Mouse (Mus musculus) forebrain, embryonic 12.5 days (tissue): ENCODE measurements around the gene Caprin1. TPM values are rescaled to one million over a fixed set of nuclear protein-coding genes. Genes with fewer than 3 reads are reported as not detected.
A peak's percentile ranks its signal among the peaks of the same experiment; 100 is the strongest.

ENCODE experiments used
- ATAC-seq: fragments of 200-750 bp; cut with Nextera tagmentation; 2 replicates; pipeline ENCODE4 v1.8.0; 2017; ENCODE audit warnings: moderate TSS enrichment; ENCODE audit not compliant: low FRiP score
- H3K27ac ChIP-seq: fragments of 300-500 bp; sonication (generic); 2 replicates; pipeline ENCODE4 v1.5.1; 2016; ENCODE audit warnings: mild to moderate bottlenecking
- H3K27me3 ChIP-seq: fragments of 300-500 bp; sonication (generic); 2 replicates; pipeline ENCODE4 v1.6.1; 2016; ENCODE audit warnings: mild to moderate bottlenecking
- H3K36me3 ChIP-seq: fragments of 300-500 bp; sonication (generic); replicated peaks from 2 replicates; pipeline ENCODE4 v1.6.1; 2016; ENCODE audit warnings: mild to moderate bottlenecking
- H3K4me1 ChIP-seq: fragments of 300-500 bp; sonication (generic); 2 replicates; pipeline ENCODE4 v1.6.1; 2016
- H3K4me2 ChIP-seq: fragments of 300-500 bp; sonication (generic); 2 replicates; pipeline ENCODE4 v1.6.1; 2016; ENCODE audit warnings: mild to moderate bottlenecking, moderate library complexity
- H3K4me3 ChIP-seq: fragments of 300-500 bp; sonication (generic); replicated peaks from 2 replicates; pipeline ENCODE4 v1.5.1; 2016; ENCODE audit warnings: mild to moderate bottlenecking
- H3K9ac ChIP-seq: fragments of 300-500 bp; sonication (generic); 2 replicates; pipeline ENCODE4 v1.6.1; 2016; ENCODE audit warnings: mild to moderate bottlenecking
- H3K9me3 ChIP-seq: fragments of 300-500 bp; sonication (generic); 2 replicates; pipeline ENCODE4 v1.6.1; 2016
- WGBS: fragments of 180-500 bp; shearing (Covaris S2); methylation state at CpG from one replicate; pipeline ENCODE4 v1.1.7; 2016; 5-methylcytosine and 5-hydroxymethylcytosine counted together
- polyA plus RNA-seq: library from polyadenylated mRNA; unstranded; fragments of >200 nt; fragmentation: Nextera tagmentation; extraction: Ambion mirVana; gene quantifications from 2 replicates; pipeline ENCODE4 v1.2.1, GENCODE M21; 2016

The Caprin1 gene
- polyA plus RNA-seq, 1 experiment from 2014 or later = 584 TPM

DNA sequence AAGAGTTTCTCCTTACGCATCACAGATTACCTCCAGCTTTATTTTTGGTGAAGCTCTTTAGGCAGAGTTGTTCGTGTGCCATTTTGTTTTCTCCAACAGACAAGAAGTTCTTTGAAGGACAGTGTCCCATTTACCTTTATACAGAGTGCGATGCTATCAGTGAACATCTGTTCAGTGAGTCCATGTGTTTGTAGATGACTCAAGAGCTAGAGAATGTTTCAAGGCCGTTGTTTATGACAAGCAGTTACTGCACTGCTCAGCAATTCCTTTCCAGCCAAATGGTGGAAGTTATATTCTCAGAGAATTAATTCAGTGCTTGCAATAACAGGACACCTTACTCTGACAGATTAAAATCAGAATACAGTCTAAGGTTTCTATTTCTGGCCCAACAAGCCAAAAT, 27.5 kb upstream of the Caprin1 start:
- WGBS = 95% methylated on average over 4 of the region's 4 CpGs
- Histone ChIP-seq H3K4me2 (no peak overlapping the region), H3K4me1 (no peaks in the 10 kb centered on the region), H3K27me3 (no peaks in the 10 kb centered on the region), H3K9me3 (no peaks in the 10 kb centered on the region), H3K4me3 (no peak overlapping the region), H3K27ac (no peak overlapping the region), H3K36me3 (no peaks in the 10 kb centered on the region), H3K9ac (no peak overlapping the region)
- ATAC-seq = no peak

DNA sequence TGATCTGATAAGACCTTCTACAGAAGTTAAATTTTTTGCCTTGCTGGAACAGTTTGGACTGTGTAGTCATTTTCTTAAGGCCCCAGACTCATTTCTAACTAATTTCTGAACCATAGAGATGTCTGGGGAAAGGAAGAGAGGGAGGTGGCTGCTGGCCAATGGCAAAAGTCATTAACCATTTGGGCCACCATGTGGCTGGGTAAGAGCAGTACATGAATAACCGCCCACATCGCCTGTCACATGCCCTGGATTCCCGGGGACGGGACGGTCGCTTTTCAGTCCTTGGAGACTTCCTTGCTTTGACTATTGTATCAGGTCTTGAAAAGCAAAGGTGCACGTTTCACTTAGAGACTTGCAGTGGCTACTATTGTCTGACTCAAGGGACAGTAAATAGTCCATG, 25.1 kb upstream of the Caprin1 start:
- no peak overlapping the region for H3K4me2 ChIP-seq
- H3K27me3 ChIP-seq = no peaks in the 10 kb centered on the region
- H3K9ac ChIP-seq = no peak overlapping the region
- H3K36me3 ChIP-seq = no peaks in the 10 kb centered on the region
- ATAC-seq = no peak
- no peak overlapping the region for H3K4me3 ChIP-seq
- H3K9me3 ChIP-seq = no peaks in the 10 kb centered on the region
- 59% methylated on average over 7 of the region's 7 CpGs for WGBS
- no peak overlapping the region for H3K27ac ChIP-seq
- H3K4me1 ChIP-seq = no peaks in the 10 kb centered on the region

DNA sequence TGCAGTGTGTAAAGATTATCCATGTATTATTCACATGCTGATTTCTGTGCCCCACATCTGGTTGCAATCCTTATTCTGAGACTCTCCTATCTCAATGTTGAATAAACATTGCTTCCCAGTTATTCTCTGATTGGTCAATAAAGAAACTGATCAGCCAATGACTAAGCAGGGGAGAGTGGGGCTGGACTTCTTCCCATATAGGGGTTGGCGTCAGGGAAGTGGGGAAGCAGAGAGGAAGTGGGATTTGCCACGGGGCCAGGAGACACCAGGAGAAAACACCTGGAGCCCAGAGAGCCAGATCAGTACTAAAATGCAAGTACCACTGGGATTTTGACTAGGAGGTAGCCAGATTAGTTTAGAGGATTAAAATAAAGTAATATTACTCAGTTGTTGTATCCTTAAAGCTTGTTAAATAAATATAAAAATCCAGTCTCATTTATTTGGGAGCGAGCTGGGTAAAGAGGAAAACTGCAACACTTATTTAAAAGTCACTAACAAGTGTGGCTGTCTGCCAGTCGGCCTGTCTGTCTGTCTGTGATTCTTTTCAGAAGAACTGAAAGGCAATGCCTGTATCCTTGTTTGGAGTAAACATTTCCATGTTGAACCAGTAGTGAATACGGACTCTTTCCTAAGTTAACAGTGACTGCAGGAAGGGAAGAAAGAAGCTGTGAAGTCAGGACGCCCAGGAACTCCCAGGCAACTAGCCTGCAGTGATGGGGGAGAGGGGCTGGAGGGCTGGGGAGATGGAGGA, 19.9 kb upstream of the Caprin1 start:
- no peak overlapping the region for H3K27ac ChIP-seq
- H3K4me2 ChIP-seq = 0 out of 2 replicates have a peak overlapping the region, but pooled peaks have one; percentile 6

DNA sequence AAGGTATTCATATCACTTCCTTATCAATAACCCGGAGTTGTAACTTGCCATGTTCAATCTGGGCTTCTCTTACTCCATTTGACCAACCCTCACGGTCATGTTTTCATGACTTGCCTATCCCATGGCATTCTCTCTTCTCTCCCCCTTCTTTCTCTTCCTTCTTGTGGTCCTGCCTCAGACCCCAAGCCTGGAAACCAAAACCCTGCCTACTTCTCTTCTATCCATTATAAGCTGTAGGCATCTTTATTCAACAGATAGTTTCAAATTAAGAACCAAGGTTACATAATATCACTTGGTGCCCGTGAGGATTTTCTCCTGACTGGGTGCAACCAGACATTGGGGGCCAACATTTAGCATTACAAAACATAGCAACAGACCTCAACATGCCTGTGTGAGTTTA, 18.5 kb upstream of the Caprin1 start:
- no peak overlapping the region for H3K27ac ChIP-seq
- no peak overlapping the region for H3K4me3 ChIP-seq
- WGBS = 92% methylated on average over 3 of the region's 3 CpGs
- no peaks in the 10 kb centered on the region for H3K36me3 ChIP-seq
- H3K4me2 ChIP-seq = no peak overlapping the region
- no peak overlapping the region for H3K9ac ChIP-seq
- no peaks in the 10 kb centered on the region for H3K9me3 ChIP-seq
- H3K4me1 ChIP-seq = no peaks in the 10 kb centered on the region
- no peaks in the 10 kb centered on the region for H3K27me3 ChIP-seq
- no peak for ATAC-seq

More for the DNA sequence above, 19.9 kb upstream of the Caprin1 start:
- Histone ChIP-seq H3K4me1 (no peaks in the 10 kb centered on the region), H3K36me3 (no peaks in the 10 kb centered on the region), H3K9ac (no peak overlapping the region), H3K9me3 (no peaks in the 10 kb centered on the region), H3K4me3 (no peak overlapping the region), H3K27me3 (no peaks in the 10 kb centered on the region)
- ATAC-seq = peak; percentile 33; the same call in 1 of the 2 replicates
- WGBS = 50% methylated on average over 6 of the region's 6 CpGs

DNA sequence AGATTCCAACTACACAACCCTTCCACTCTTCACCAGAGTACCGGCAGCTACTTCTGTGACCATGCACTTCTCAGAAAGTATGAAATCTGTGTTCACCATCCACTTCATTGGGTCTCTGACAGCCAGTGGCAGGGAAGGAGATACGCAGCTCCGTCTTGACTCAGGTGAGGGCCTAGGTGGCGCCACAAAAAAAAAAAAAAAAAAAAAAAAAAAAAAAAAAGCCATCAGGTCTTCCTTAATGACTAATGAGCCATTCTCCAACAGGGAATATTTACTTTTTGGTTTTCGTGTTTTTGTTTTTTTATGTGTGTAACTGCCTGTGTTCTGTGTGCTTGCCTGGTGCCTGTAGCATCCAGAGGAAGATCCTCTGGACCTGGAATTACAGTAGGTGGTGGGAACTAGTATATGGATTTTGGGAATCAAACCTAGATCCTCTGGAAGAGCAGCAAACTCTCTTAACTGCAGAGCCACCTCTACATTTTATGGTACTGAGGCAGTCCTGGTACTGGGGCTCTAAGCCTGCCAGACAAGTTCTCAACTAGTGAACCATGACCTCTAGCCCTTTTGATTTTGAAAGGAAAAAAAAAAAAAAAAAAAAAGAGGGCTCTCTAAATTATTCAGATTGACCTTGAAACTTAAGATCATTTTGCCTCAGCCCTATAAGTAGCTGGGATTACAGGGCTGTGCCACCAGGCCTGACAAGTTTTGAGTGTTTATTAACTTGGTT, 14.2 kb upstream of the Caprin1 start:
- WGBS = 71% methylated on average over 5 of the region's 5 CpGs
- Histone ChIP-seq H3K9me3 (no peaks in the 10 kb centered on the region), H3K4me2 (no peak overlapping the region), H3K9ac (no peak overlapping the region), H3K27ac (no peak overlapping the region), H3K27me3 (no peaks in the 10 kb centered on the region), H3K4me1 (no peaks in the 10 kb centered on the region), H3K36me3 (no peaks in the 10 kb centered on the region), H3K4me3 (no peak overlapping the region)
- no peak for ATAC-seq

DNA sequence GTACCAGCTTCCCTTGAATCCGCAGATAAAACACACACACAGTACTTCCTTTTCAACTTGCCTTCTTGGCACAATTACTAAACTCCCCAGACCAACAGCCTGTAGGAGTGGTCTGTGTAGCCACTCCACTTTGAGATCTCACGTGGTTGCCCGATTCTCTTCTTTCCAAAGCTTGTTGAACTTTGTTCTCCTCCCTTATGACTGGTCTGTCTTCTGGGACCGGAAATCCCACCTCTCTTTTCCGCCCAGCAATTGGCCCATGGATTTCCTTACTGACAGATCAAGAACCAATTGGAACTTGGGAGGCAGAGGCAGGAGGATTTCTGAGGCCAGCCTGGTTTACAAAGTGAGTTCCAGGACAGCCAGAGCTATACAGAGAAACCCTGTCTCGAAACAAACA, 13.0 kb upstream of the Caprin1 start:
- H3K9me3 ChIP-seq = no peaks in the 10 kb centered on the region
- H3K4me1 ChIP-seq = no peaks in the 10 kb centered on the region
- H3K4me2 ChIP-seq = no peak overlapping the region
- no peaks in the 10 kb centered on the region for H3K36me3 ChIP-seq
- 89% methylated on average over 6 of the region's 6 CpGs for WGBS
- ATAC-seq = no peak
- no peaks in the 10 kb centered on the region for H3K27me3 ChIP-seq
- no peak overlapping the region for H3K9ac ChIP-seq
- no peak overlapping the region for H3K27ac ChIP-seq
- no peak overlapping the region for H3K4me3 ChIP-seq

DNA sequence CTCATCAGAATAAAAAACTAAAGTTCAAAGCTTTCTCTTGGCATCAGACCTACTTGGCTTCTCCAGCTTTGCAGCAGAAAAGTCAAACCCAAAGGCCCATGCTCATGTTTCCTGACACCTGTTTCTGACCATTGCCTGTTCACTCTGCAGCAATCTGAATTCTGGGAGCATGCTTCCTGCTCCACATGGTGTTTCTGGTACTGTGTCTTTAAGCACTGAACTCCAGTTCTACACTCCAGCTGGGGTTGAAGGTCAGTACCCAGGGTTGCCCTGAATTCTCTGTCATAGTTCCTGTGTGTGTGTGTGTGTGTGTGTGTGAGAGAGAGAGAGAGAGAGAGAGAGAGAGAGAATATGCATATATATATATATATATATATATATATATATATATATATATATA, 11.0 kb upstream of the Caprin1 start:
- Histone ChIP-seq H3K36me3 (no peaks in the 10 kb centered on the region), H3K9me3 (no peaks in the 10 kb centered on the region), H3K4me3 (no peak overlapping the region), H3K27me3 (no peaks in the 10 kb centered on the region), H3K4me2 (no peak overlapping the region), H3K27ac (no peak overlapping the region), H3K9ac (no peak overlapping the region), H3K4me1 (no peaks in the 10 kb centered on the region)
- ATAC-seq = no peak

DNA sequence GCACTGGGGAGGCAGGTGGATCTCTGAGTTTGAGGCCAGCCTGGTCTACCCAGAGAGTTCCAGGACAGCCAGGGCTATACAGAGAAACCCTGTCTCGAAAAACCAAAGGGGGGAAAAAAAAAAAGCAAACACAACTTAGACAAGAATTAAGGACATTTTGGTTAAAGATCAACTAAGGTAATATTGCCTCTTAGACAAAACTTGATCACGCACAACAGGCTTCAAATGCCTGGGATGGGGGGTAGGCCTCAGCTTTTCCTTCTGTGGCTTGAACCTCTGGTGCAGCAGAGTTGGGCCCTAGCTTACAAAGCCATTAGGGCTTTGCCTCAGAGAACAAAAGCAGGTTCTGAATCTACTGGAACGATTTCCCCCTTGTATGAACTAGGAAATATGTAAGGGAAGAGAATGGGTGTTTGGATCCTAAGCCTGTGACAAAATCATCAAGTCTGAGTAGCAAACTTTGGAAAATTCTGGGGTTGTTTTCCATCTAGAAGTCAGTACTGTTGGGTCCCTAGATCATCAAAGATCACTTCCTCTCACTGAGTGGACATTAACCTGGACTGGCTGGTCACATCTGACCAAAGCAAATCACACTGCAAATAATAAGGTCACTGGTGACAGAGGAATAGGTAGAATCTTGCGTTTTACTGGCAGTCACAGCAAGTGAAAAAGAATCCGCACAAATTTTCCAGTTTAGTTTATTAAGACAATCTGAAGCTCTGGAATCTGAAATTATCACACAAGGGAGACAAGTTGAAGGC, 6.5 kb upstream of the Caprin1 start:
- H3K4me2 ChIP-seq = no peak overlapping the region
- no peak for ATAC-seq
- H3K4me1 ChIP-seq = no peaks in the 10 kb centered on the region
- H3K36me3 ChIP-seq = no peaks in the 10 kb centered on the region
- H3K4me3 ChIP-seq = no peak overlapping the region
- H3K27ac ChIP-seq = no peak overlapping the region
- H3K27me3 ChIP-seq = no peaks in the 10 kb centered on the region
- WGBS = 84% methylated on average over 5 of the region's 5 CpGs
- H3K9ac ChIP-seq = no peak overlapping the region
- H3K9me3 ChIP-seq = no peaks in the 10 kb centered on the region

DNA sequence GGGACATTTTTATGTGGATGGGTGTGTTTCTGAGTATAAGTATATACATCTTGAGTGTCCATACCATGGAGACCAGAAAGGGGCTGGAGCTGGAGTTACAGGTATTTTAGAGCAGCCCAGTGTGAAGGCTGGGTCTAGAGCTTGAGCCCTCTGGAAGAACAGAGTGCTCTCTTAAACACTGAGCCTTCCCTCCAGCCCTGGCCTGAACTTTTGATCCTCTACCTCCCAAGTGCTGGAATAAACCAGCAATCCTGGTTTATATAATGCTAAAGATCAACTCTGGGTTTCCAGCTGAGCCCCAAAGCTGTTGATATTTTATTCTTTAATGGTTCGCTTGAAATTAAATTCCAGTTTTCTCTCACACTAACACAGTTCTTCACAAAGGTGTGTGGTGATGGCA, 5.0 kb upstream of the Caprin1 start:
- Histone ChIP-seq H3K9ac (no peak overlapping the region), H3K27me3 (no peaks in the 10 kb centered on the region), H3K4me2 (no peak overlapping the region), H3K4me1 (no peaks in the 10 kb centered on the region), H3K4me3 (no peak overlapping the region), H3K27ac (no peak overlapping the region), H3K9me3 (no peaks in the 10 kb centered on the region), H3K36me3 (no peaks in the 10 kb centered on the region)
- WGBS = 87% methylated on average over 1 of the region's 1 CpGs
- ATAC-seq = no peak

DNA sequence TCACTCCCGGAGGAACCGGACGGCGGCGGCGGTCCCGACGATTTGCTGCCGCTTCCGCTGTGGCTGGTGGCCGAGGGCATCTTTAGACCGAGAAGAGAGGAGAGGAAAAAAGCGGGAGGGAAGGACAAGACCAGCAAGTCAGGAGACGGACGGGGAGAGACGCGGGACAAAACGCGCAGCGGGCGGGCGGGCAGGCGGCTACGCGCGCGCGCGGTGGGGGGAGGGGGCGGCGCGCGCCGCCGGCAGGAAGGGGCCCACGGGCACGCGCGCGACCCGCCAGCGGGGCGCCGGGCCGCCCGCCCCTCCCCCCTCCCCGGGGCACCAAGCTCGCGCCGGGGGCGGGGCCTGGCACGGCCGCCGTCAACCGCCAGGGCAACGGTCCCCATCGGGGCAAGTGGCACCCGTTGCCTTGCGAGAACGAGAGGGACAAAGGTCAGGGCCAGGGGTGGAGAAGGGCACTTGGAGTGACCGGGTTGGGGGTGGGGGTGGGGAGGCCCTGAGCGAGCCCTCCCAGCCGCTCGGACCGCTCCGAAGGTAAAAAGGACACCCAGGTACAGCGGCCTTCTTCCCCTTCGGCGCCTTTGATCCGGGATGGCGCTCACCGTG, 485 bp downstream of the Caprin1 start:
- Histone ChIP-seq H3K4me3 (peak overlapping the region; percentile 85), H3K9ac (peak overlapping the region; percentile 98), H3K4me1 (peaks cover 20% of the 10 kb centered on the region), H3K27me3 (no peaks in the 10 kb centered on the region), H3K4me2 (peak overlapping the region; percentile 59), H3K27ac (peak overlapping the region; percentile 100), H3K36me3 (peaks cover 17% of the 10 kb centered on the region), H3K9me3 (no peaks in the 10 kb centered on the region)
- peak; percentile 71 for ATAC-seq
- under 1% methylated on average over 46 of the region's 72 CpGs for WGBS

DNA sequence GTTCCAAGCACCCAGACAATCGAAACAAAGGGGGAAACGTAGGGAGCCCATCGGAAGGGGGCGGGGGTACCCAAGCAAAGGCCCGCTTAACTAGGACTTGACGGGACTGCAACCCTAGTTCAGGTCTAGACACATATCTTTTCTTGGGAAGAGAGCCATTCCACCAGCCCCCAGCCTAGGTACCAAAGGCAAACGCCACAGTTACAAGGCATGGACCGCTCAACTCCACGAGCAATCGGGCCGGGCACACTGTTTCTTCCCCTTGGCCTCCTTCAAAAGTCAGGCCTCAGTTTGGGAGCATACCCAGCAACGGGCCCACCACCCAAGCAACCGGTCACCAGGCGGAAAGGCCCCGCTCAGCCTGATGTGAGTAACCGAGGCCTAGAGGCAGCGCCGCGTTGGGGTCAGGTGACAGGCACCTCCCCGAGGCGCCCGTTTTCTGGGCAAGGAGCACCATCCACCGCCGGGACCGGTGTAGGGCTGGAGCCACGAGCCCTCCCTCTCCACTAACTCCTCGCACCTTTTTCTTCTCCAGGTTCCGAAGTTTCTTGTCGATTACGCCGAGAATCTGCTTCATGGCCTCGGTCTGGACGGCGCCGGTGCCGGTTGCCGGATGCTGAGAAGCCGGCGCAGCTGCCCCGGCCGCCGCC, 1.1 kb downstream of the Caprin1 start:
- Histone ChIP-seq H3K4me1 (peaks cover 23% of the 10 kb centered on the region), H3K4me3 (peak overlapping the region; percentile 85), H3K9me3 (no peaks in the 10 kb centered on the region), H3K4me2 (peak overlapping the region; percentile 59), H3K36me3 (peaks cover 20% of the 10 kb centered on the region), H3K27me3 (no peaks in the 10 kb centered on the region), H3K9ac (peak overlapping the region; percentile 98), H3K27ac (peak overlapping the region; percentile 100)
- ATAC-seq = peak; percentile 61
- under 1% methylated on average over 42 of the region's 42 CpGs for WGBS

DNA sequence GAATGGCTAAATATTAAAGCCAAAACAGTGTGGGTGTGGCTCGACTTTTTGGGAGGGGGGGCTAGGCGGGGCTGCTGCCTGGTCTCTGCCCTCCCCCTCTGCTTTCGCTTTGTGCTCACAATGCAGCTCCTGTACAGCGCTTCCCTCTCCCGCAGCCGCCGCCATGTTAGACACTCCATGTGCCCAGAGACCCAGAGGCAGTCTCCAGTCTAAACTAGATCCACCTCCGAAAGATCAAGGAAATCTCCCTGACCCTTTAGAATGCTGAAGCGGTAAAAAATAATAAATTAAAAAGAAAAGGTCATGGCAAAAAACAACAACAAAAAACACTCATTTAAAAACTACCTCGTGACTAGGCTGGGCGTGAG, 1.6 kb downstream of the Caprin1 start:
- H3K9me3 ChIP-seq = no peaks in the 10 kb centered on the region
- peaks cover 27% of the 10 kb centered on the region for H3K4me1 ChIP-seq
- peak overlapping the region; percentile 85 for H3K4me3 ChIP-seq
- peak overlapping the region; percentile 98 for H3K9ac ChIP-seq
- peaks cover 24% of the 10 kb centered on the region for H3K36me3 ChIP-seq
- no peaks in the 10 kb centered on the region for H3K27me3 ChIP-seq
- peak overlapping the region; percentile 100 for H3K27ac ChIP-seq
- ATAC-seq = peak; percentile 77
- H3K4me2 ChIP-seq = peak overlapping the region; percentile 59
- WGBS = under 1% methylated on average over 11 of the region's 11 CpGs
